Mouse (Mus musculus) G1E (cell line): ENCODE measurements around the gene Kcnip2.

Experiments used
- CTCF ChIP-seq: IDR thresholded peaks from 2 replicates; pipeline ENCODE4 v1.5.1; 2012; ENCODE audit warnings: low read depth, low read length, inconsistent platforms, mixed read lengths
- GATA1 ChIP-seq: IDR thresholded peaks from 2 replicates; pipeline ENCODE4 v1.6.1; 2012; ENCODE audit warnings: borderline replicate concordance, low read length, inconsistent platforms, mixed read lengths

GRCm38 (mm10) chr19:45830679-45831078 lies 14.8 kb upstream of the Kcnip2 start:
- TF ChIP-seq CTCF (no peak), GATA1 (no peak)
